Mouse (Mus musculus) embryonic fibroblast, embryonic 13.5 days (primary cell): Measurements from ENCODE around the gene Cntnap5a.

Experiments
- CTCF ChIP-seq: IDR thresholded peaks from 2 replicates; pipeline ENCODE4 v1.5.1; 2011; ENCODE audit warnings: mild to moderate bottlenecking, control low read depth, low read length, moderate library complexity, borderline replicate concordance; ENCODE audit not compliant: insufficient read depth
- POLR2A ChIP-seq: IDR thresholded peaks from 2 replicates; pipeline ENCODE4 v1.6.1; 2011; ENCODE audit warnings: low read depth, mild to moderate bottlenecking, control low read depth, low read length, moderate library complexity

DNA sequence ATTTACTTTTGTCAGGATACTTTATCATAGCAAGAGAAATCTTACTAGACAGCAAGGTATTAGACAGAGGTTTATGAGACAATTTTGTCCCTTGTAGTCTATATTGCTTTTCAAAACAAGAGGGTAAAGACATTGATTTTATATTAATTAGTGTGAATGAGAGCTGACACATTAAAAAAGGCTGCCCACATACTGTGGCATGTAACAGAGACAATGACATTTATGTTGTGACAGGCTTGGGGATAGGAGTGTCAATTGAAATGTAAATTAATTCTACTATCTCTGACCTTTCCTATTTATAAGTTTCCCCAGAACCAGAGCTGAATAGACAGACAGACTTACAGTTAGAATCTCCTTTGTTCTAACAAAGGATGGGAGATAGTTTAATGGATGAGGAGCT is 596.6 kb downstream of the Cntnap5a start:
- TF ChIP-seq CTCF (no peak), POLR2A (no peak)
